In the genomic region with DNA sequence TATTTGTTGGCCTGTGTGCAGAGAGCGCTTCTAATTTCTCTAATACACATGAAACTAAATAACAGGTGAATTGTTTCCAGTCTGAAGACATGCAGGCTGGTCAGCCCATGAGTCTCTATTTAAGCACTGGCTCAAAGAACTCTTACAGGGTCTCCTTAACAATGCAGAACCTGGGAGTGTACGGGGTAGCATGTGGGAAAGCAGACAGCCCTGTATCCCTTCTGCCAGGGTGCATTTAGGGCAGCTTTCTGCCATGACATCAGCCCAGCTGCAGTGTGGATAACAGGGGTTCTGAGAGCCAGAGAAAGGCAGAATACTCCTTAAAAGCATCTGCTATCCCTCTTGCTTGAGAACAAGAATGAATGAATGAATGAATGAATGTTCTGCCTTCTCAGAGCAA, we compare ENCODE assay signal across 22 mouse cellular contexts.
"Had no signal": no experiment of that assay in that cellular context is flagged by ENCODE, and none has a peak within 500 bp of the region (broad histone marks: within the 10 kb centered on the region; RNA-seq: fewer than 3 reads in every experiment).

No protein-coding gene starts in this region.

- H3K9ac ChIP-seq: limb, embryonic 12.5 days; limb, embryonic 15.5 days; liver, embryonic 14.5 days; liver, postnatal 0 days; lung, embryonic 14.5 days; neural tube, embryonic 13.5 days had no signal

- H3K27ac ChIP-seq: limb, embryonic 12.5 days; limb, embryonic 15.5 days; liver, embryonic 14.5 days; macrophage; neural tube, embryonic 13.5 days; stomach, postnatal 0 days had no signal

- H3K9me3 ChIP-seq: limb, embryonic 12.5 days; limb, embryonic 15.5 days; neural tube, embryonic 13.5 days had no signal

- H3K4me2 ChIP-seq: limb, embryonic 12.5 days; limb, embryonic 15.5 days; liver, embryonic 11.5 days; lung, embryonic 14.5 days; neural tube, embryonic 13.5 days had no signal

- H3K4me1 ChIP-seq: limb, embryonic 12.5 days; limb, embryonic 15.5 days; neural tube, embryonic 13.5 days had no signal

- H3K4me3 ChIP-seq: limb, embryonic 12.5 days; limb, embryonic 15.5 days; myocyte; neural tube, embryonic 13.5 days had no signal

- DNase-seq: kidney, adult 9 months; kidney, postnatal 14 days; kidney, postnatal 4 days; left cerebral cortex, postnatal 4 days; liver, postnatal 0 days; lung, embryonic 14.5 days; right cerebral cortex, adult 18-20 months; right cerebral cortex, postnatal 14 days; right cerebral cortex, postnatal 4 days; thymus, adult 2 months; thymus, postnatal 14 days; thymus, postnatal 4 days had no signal

- H3K36me3 ChIP-seq: limb, embryonic 12.5 days; limb, embryonic 15.5 days; neural tube, embryonic 13.5 days had no signal

- H3K27me3 ChIP-seq: limb, embryonic 15.5 days; neural tube, embryonic 13.5 days had no signal

- ATAC-seq: liver, postnatal 0 days; lung, postnatal 0 days; midbrain, embryonic 16.5 days had no signal
